Mouse (Mus musculus): Measurements from ENCODE around the gene Crybg1. TPM values are rescaled to one million over a fixed set of nuclear protein-coding genes. Genes with fewer than 3 reads are reported as not detected.

The Crybg1 gene
- total and polyA plus RNA-seq, 3 experiments = 3.9 to 6.6 (median 5.2) TPM

- Histone ChIP-seq H3K27ac (ENCODE audit: insufficient read depth, low read depth) (no peak overlapping the region), H3K4me2 (ENCODE audit: insufficient read depth, low read depth, poor library complexity, severe bottlenecking) (no peak overlapping the region), H3K79me2 (replicated peaks; ENCODE audit: control insufficient read depth, extremely low read depth, insufficient read depth, poor library complexity, severe bottlenecking) (no peaks in the 10 kb centered on the region), H3K27me3 (replicated peaks) (no peaks in the 10 kb centered on the region), H3K9me3 (replicated peaks; ENCODE audit: low read length) (no peaks in the 10 kb centered on the region), H3K36me3 (replicated peaks in 1 of 2; ENCODE audit: control insufficient read depth in 1 of 2, insufficient read depth in 1 of 2, low read length in 1 of 2) (no peaks in the 10 kb centered on the region), H3K4me3 (replicated peaks in 1 of 3; ENCODE audit: low read depth in 2 of 3, low read length in 2 of 3, poor library complexity in 1 of 3) (no peak overlapping the region), H3K4me1 (ENCODE audit: control insufficient read depth in 1 of 2, insufficient read depth in 2 of 2) (peaks cover 0 to 6% of the 10 kb centered on the region in 2 experiments; a peak in 1 of 4 replicates), H3K9ac (ENCODE audit: insufficient read depth, low read depth) (no peak overlapping the region)
- TF ChIP-seq USF2 (conservative IDR thresholded peaks at IDR 0.05; ENCODE audit: low read depth, low read length) = no peak
- peak; percentile 13 for TF ChIP-seq RAD21 (IDR thresholded peaks at IDR 0.05; ENCODE audit: low read depth, low read length)
- TF ChIP-seq CHD1 (IDR thresholded peaks at IDR 0.05; ENCODE audit: low read depth, low read length) = no peak
- TF ChIP-seq MAX (IDR thresholded peaks at IDR 0.05; ENCODE audit: low read length) = no peak
- peak; percentile 43 for TF ChIP-seq SMC3 (IDR thresholded peaks at IDR 0.05; ENCODE audit: low read depth, low read length)
- no peak for TF ChIP-seq ZNF384 (IDR thresholded peaks at IDR 0.05; ENCODE audit: low read depth, low read length)
- no peak for TF ChIP-seq JUN (IDR thresholded peaks at IDR 0.05; ENCODE audit: insufficient read depth, low read depth, low read length)
- no peak for TF ChIP-seq ZKSCAN1 (IDR thresholded peaks at IDR 0.05; ENCODE audit: borderline replicate concordance, low read depth, low read length)
- TF ChIP-seq JUND (conservative IDR thresholded peaks at IDR 0.05; ENCODE audit: low read depth, low read length) = no peak
- no peak for TF ChIP-seq NELFE (IDR thresholded peaks at IDR 0.05; ENCODE audit: low read depth, low read length)
- TF ChIP-seq NRF1 (IDR thresholded peaks at IDR 0.05; ENCODE audit: low read depth, low read length) = no peak
- TF ChIP-seq USF1 (IDR thresholded peaks at IDR 0.05; ENCODE audit: low read depth, low read length) = no peak
- TF ChIP-seq SIN3A (IDR thresholded peaks at IDR 0.05; ENCODE audit: low read length) = no peak
- no peak for TF ChIP-seq HCFC1 (IDR thresholded peaks at IDR 0.05; ENCODE audit: low read depth, low read length)
- no peak for TF ChIP-seq TCF12 (IDR thresholded peaks at IDR 0.05; ENCODE audit: low read depth, low read length)
- peak; percentile 16 to 62; a peak in 2 of 4 replicates for TF ChIP-seq CTCF (conservative IDR thresholded peaks at IDR 0.05 in 1 of 2, IDR thresholded peaks at IDR 0.05 in 1 of 2; ENCODE audit: low read depth in 2 of 2, low read length in 2 of 2)
- TF ChIP-seq MXI1 (IDR thresholded peaks at IDR 0.05; ENCODE audit: low read depth, low read length) = no peak
- dilution Hi-C loops (cut with MboI; ENCODE audit: extremely low pct_ligation_motif_present, extremely low pct_unique_long_range_greater_than_20kb, low sequenced_read_pairs) = no loop called here
- in situ Hi-C loops (cut with MboI; ENCODE audit: low pct_ligation_motif_present, low pct_unique_long_range_greater_than_20kb, low sequenced_read_pairs) = no loop called here
- DNase-seq (ENCODE audit: extremely low read depth) = no peak
Measured at GRCm38 (mm10) chr10:44044727-44045126, 103.9 kb downstream of the Crybg1 start.

GRCm38 (mm10) chr10:44043630-44044029 is 105.0 kb downstream of the Crybg1 start:
- Histone ChIP-seq H3K27ac (ENCODE audit: insufficient read depth, low read depth) (no peak overlapping the region), H3K4me1 (ENCODE audit: control insufficient read depth in 1 of 2, insufficient read depth in 2 of 2) (peaks cover 0 to 6% of the 10 kb centered on the region in 2 experiments; a peak in 1 of 4 replicates), H3K9me3 (replicated peaks; ENCODE audit: low read length) (no peaks in the 10 kb centered on the region), H3K79me2 (replicated peaks; ENCODE audit: control insufficient read depth, extremely low read depth, insufficient read depth, poor library complexity, severe bottlenecking) (no peaks in the 10 kb centered on the region), H3K4me2 (ENCODE audit: insufficient read depth, low read depth, poor library complexity, severe bottlenecking) (no peak overlapping the region), H3K27me3 (replicated peaks) (no peaks in the 10 kb centered on the region), H3K4me3 (replicated peaks in 1 of 3; ENCODE audit: low read depth in 2 of 3, low read length in 2 of 3, poor library complexity in 1 of 3) (no peak overlapping the region), H3K36me3 (replicated peaks in 1 of 2; ENCODE audit: control insufficient read depth in 1 of 2, insufficient read depth in 1 of 2, low read length in 1 of 2) (no peaks in the 10 kb centered on the region), H3K9ac (ENCODE audit: insufficient read depth, low read depth) (no peak overlapping the region)
- no peak for DNase-seq (ENCODE audit: extremely low read depth)
- no peak for TF ChIP-seq HCFC1 (IDR thresholded peaks at IDR 0.05; ENCODE audit: low read depth, low read length)
- no peak for TF ChIP-seq IRF4 (IDR thresholded peaks at IDR 0.05; ENCODE audit: low read depth, low read length)
- TF ChIP-seq MXI1 (IDR thresholded peaks at IDR 0.05; ENCODE audit: low read depth, low read length) = no peak
- no peak for TF ChIP-seq RCOR1 (conservative IDR thresholded peaks at IDR 0.05; ENCODE audit: low read depth, low read length)
- no peak for TF ChIP-seq KAT2A (IDR thresholded peaks at IDR 0.05; ENCODE audit: insufficient replicate concordance, low read length)
- TF ChIP-seq CHD1 (IDR thresholded peaks at IDR 0.05; ENCODE audit: low read depth, low read length) = no peak
- TF ChIP-seq POLR2A (IDR thresholded peaks at IDR 0.05; ENCODE audit: low read depth, low read length) = no peak
- TF ChIP-seq SIN3A (IDR thresholded peaks at IDR 0.05; ENCODE audit: low read length) = no peak
- no peak for TF ChIP-seq ZNF384 (IDR thresholded peaks at IDR 0.05; ENCODE audit: low read depth, low read length)
- no peak for TF ChIP-seq TCF12 (IDR thresholded peaks at IDR 0.05; ENCODE audit: low read depth, low read length)
- no peak for TF ChIP-seq MAX (IDR thresholded peaks at IDR 0.05; ENCODE audit: low read length)
- dilution Hi-C loops (cut with MboI; ENCODE audit: extremely low pct_ligation_motif_present, extremely low pct_unique_long_range_greater_than_20kb, low sequenced_read_pairs) = no loop called here
- in situ Hi-C loops (cut with MboI; ENCODE audit: low pct_ligation_motif_present, low pct_unique_long_range_greater_than_20kb, low sequenced_read_pairs) = no loop called here
